Mouse (Mus musculus): ENCODE measurements at regions not wholly inside any gene's neighbourhood (a gene's known extent, or its start where the extent isn't known, plus 50 kb on each side); places are given as distances from the start of the nearest gene placed in this dataset.

GRCm38 (mm10) chr3:121867301-121867700, 52.2 kb upstream of the Abcd3 start:
- DNase-seq (ENCODE audit: low read depth, low spot score), result no peak
- WGBS, result 17% methylated on average over 5 of the region's 5 CpGs

- no peak for DNase-seq (ENCODE audit: low read depth, low spot score)
- 24% methylated on average over 8 of the region's 8 CpGs for WGBS
Measured at GRCm38 (mm10) chr3:121864734-121865445, 49.8 kb upstream of the Abcd3 start.
